Mouse (Mus musculus): Measurements from ENCODE around the gene Cyp4a29. TPM values are rescaled to one million over a fixed set of nuclear protein-coding genes. Genes with fewer than 3 reads are reported as not detected.

Gene Cyp4a29
- not detected in 2 replicates for polyA plus RNA-seq (2012; rRNA removed)

GRCm38 (mm10) chr4:115241784-115242183, at the start of gene Cyp4a29:
Gene Cyp4a29, plus strand, starts transcription at chr4:115242084.

GRCm38 (mm10) chr4:115298746-115299145, 56.9 kb downstream of the Cyp4a29 start, which contains the start of gene Cyp4a12a:
Gene Cyp4a12a, plus strand, starts transcription at chr4:115299046.

Other genes with a start within 250 kb of the Cyp4a29 start
- 8.9 and 10.5 TPM in 2 replicates for gene Stil, start 241.9 kb upstream of the Cyp4a29 start, polyA plus RNA-seq (2012; rRNA removed)
- 16.0 and 20.9 TPM in 2 replicates for gene Tal1, start 185.7 kb upstream of the Cyp4a29 start, polyA plus RNA-seq (2012; rRNA removed)
- gene Pdzk1ip1, start 153.4 kb upstream of the Cyp4a29 start, polyA plus RNA-seq (2012; rRNA removed): 3.7 and 5.0 TPM in 2 replicates
- 4.3 and 4.4 TPM in 2 replicates for gene Cyp4x1, start 107.8 kb upstream of the Cyp4a29 start, polyA plus RNA-seq (2012; rRNA removed)
- not detected in 2 replicates for gene Cyp4a12a, start 57.0 kb downstream of the Cyp4a29 start, polyA plus RNA-seq (2012; rRNA removed)
- gene Cyp4a12b, start 169.5 kb downstream of the Cyp4a29 start, polyA plus RNA-seq (2012; rRNA removed): 0.03 TPM in 1 of 2 replicates, not detected in the other
- not detected in 2 replicates for gene Cyp4a30b, start 210.5 kb downstream of the Cyp4a29 start, polyA plus RNA-seq (2012; rRNA removed)